ENCODE assay signal across 7 mouse cellular contexts in genomic region chrX:16817261-16817769, GRCm38 (mm10). TPM values are rescaled to one million over a fixed set of nuclear protein-coding genes. Genes with fewer than 3 reads are reported as not detected.
DNase-seq lines count a peak whose midpoint lies in the region; ATAC-seq and TF ChIP-seq lines count a peak whose summit lies in the region.

TSS of gene Maob (minus strand) at chrX:16817366.

- ATAC-seq in intestine, postnatal 0 days = peak; percentile 85
- no peak for ATAC-seq in midbrain, postnatal 0 days (ENCODE audit: low FRiP score)

- no peak for TF ChIP-seq CTCF in intestine, postnatal 0 days (IDR thresholded peaks at IDR 0.05; ENCODE audit: low read depth)
- TF ChIP-seq CTCF in midbrain, postnatal 0 days (IDR thresholded peaks at IDR 0.05) = no peak

- WGBS in intestine, postnatal 0 days = 16% methylated on average over 18 of the region's 18 CpGs
- WGBS in midbrain, postnatal 0 days = 11% methylated on average over 10 of the region's 18 CpGs

- H3K9ac ChIP-seq in intestine, postnatal 0 days (ENCODE audit: low read depth, low read length) = peak within 1 kb of the TSS; percentile 31; the same call in 1 of the 2 replicates
- H3K9ac ChIP-seq in midbrain, postnatal 0 days (replicated peaks; ENCODE audit: low read length, poor library complexity, severe bottlenecking) = peak within 1 kb of the TSS; percentile 42; the same call in 1 of the 2 replicates

- no peaks in the 10 kb centered on the region for H3K9me3 ChIP-seq in intestine, postnatal 0 days (ENCODE audit: control insufficient read depth)
- H3K9me3 ChIP-seq in midbrain, postnatal 0 days (ENCODE audit: low read length) = no peaks in the 10 kb centered on the region

- peak within 1 kb of the TSS; percentile 63 for H3K4me2 ChIP-seq in intestine, postnatal 0 days (replicated peaks; ENCODE audit: low read depth)
- H3K4me2 ChIP-seq in midbrain, postnatal 0 days (ENCODE audit: low read depth, low read length, poor library complexity, severe bottlenecking) = peak within 1 kb of the TSS; percentile 50

- H3K27me3 ChIP-seq in intestine, postnatal 0 days (replicated peaks; ENCODE audit: control insufficient read depth, insufficient read depth, low read length) = no peaks in the 10 kb centered on the region
- H3K27me3 ChIP-seq in midbrain, postnatal 0 days (ENCODE audit: insufficient read depth, low read length) = no peaks in the 10 kb centered on the region

- no peaks in the 10 kb centered on the region for H3K4me1 ChIP-seq in intestine, postnatal 0 days (replicated peaks; ENCODE audit: control insufficient read depth, insufficient read depth, low read length)
- no peaks in the 10 kb centered on the region for H3K4me1 ChIP-seq in midbrain, postnatal 0 days (ENCODE audit: insufficient read depth, low read length)

- DNase-seq in adrenal gland, adult 2 months = peak; percentile 63
- DNase-seq in embryo, embryonic 10 days (ENCODE audit: low spot score) = peak; percentile 62
- peak; percentile 97 for DNase-seq in heart, adult 11 months
- peak; percentile 29 for DNase-seq in liver
- DNase-seq in midbrain, postnatal 0 days (ENCODE audit: low spot score) = no peak
- DNase-seq in spleen, postnatal 10 days (ENCODE audit: low spot score in 2 of 2) = no peak

- H3K36me3 ChIP-seq in intestine, postnatal 0 days (ENCODE audit: control insufficient read depth, insufficient read depth) = no peaks in the 10 kb centered on the region
- H3K36me3 ChIP-seq in midbrain, postnatal 0 days (ENCODE audit: insufficient read depth, low read length) = no peaks in the 10 kb centered on the region

- H3K4me3 ChIP-seq in intestine, postnatal 0 days (ENCODE audit: low read depth, low read length) = peak within 1 kb of the TSS; percentile 31
- peak within 1 kb of the TSS; percentile 25 for H3K4me3 ChIP-seq in midbrain, postnatal 0 days (ENCODE audit: low read depth, low read length)

- peak within 1 kb of the TSS; percentile 66 for H3K27ac ChIP-seq in intestine, postnatal 0 days (ENCODE audit: low read depth, low read length)
- H3K27ac ChIP-seq in midbrain, postnatal 0 days (ENCODE audit: low read depth, low read length) = no peak within 1 kb of the TSS

RNA-seq across cellular contexts. Expression of gene Maob, which starts in this region (rescaled TPM):
- total RNA-seq in adrenal gland, adult 2 months (2021) = 10 to 100 TPM; 22.3 to 40.1 TPM
- polyA plus RNA-seq in adrenal gland, adult 2 months (2012; rRNA removed) = 2.1 and 2.2 TPM in 2 replicates
- 247 and 294 TPM in 2 replicates for polyA plus RNA-seq in intestine, postnatal 0 days (2015; fragmentation: Nextera tagmentation; extraction: Ambion mirVana)
- total RNA-seq in midbrain, postnatal 0 days (2014; rRNA removed) = 3.1 and 4.9 TPM in 2 replicates
- 7.1 and 7.5 TPM in 2 replicates for polyA plus RNA-seq in midbrain, postnatal 0 days (2015; fragmentation: Nextera tagmentation; extraction: Ambion mirVana)

Comparison
In these comparisons a context has a peak if more than half of its experiments do, and no peak if none do; other contexts are left out.
1. RNA of gene Maob (polyA plus RNA-seq): 247 to 294 TPM in intestine, postnatal 0 days; 7.1 to 7.5 TPM in midbrain, postnatal 0 days and 2.1 to 2.2 TPM in adrenal gland, adult 2 months; every median in the first group is over 10 times any median in the second.
2. DNase-seq: peak in adrenal gland, adult 2 months (single experiment), embryo, embryonic 10 days (single experiment), heart, adult 11 months (single experiment) and liver (single experiment); none in midbrain, postnatal 0 days (single experiment) and spleen, postnatal 10 days (0 of 2).